Mouse (Mus musculus): ENCODE results near the gene Wdr81. TPM values are rescaled to one million over a fixed set of nuclear protein-coding genes. Genes with fewer than 3 reads are reported as not detected.

The Wdr81 gene
- polyA plus RNA-seq, 1 experiment from 2014 or later = 7.1 TPM

GRCm38 (mm10) chr11:75467512-75468215 lies 13.1 kb upstream of the Wdr81 start:
- Histone ChIP-seq H3K27me3 (no peaks in the 10 kb centered on the region), H3K9ac (peak overlapping the region; percentile 63), H3K4me1 (peaks cover 12% of the 10 kb centered on the region), H3K4me3 (peak overlapping the region; percentile 46), H3K27ac (peak overlapping the region; percentile 69), H3K9me3 (no peaks in the 10 kb centered on the region), H3K4me2 (replicated peaks) (peak overlapping the region; percentile 68), H3K36me3 (0 out of 2 replicates have a peak, but pooled peaks cover 10% of the 10 kb centered on the region)
- ATAC-seq (ENCODE audit: insufficient number of reproducible peaks, insufficient read depth, low FRiP score, low TSS enrichment) = peak; percentile 83; the same call in 1 of the 2 replicates
- 15% methylated on average over 19 of the region's 19 CpGs for WGBS

GRCm38 (mm10) chr11:75466731-75467505 lies 12.4 kb upstream of the Wdr81 start:
- Histone ChIP-seq H3K9ac (no peak overlapping the region), H3K4me2 (replicated peaks) (no peak overlapping the region), H3K4me1 (peaks cover 19% of the 10 kb centered on the region), H3K27me3 (no peaks in the 10 kb centered on the region), H3K4me3 (no peak overlapping the region), H3K36me3 (0 out of 2 replicates have a peak, but pooled peaks cover 10% of the 10 kb centered on the region), H3K9me3 (no peaks in the 10 kb centered on the region), H3K27ac (no peak overlapping the region)
- WGBS = 95% methylated on average over 4 of the region's 4 CpGs
- ATAC-seq (ENCODE audit: insufficient number of reproducible peaks, insufficient read depth, low FRiP score, low TSS enrichment) = no peak

GRCm38 (mm10) chr11:75465051-75465450 lies 10.5 kb upstream of the Wdr81 start:
- Histone ChIP-seq H3K4me3 (no peak overlapping the region), H3K36me3 (0 out of 2 replicates have a peak, but pooled peaks cover 10% of the 10 kb centered on the region), H3K4me1 (peaks cover 25% of the 10 kb centered on the region), H3K9ac (no peak overlapping the region), H3K27ac (no peak overlapping the region), H3K27me3 (no peaks in the 10 kb centered on the region), H3K9me3 (no peaks in the 10 kb centered on the region), H3K4me2 (replicated peaks) (no peak overlapping the region)
- 86% methylated on average over 6 of the region's 6 CpGs for WGBS
- no peak for ATAC-seq (ENCODE audit: insufficient number of reproducible peaks, insufficient read depth, low FRiP score, low TSS enrichment)

- Histone ChIP-seq H3K4me1 (peaks cover 31% of the 10 kb centered on the region), H3K9me3 (no peaks in the 10 kb centered on the region), H3K27me3 (no peaks in the 10 kb centered on the region), H3K9ac (no peak overlapping the region), H3K4me3 (no peak overlapping the region), H3K36me3 (0 out of 2 replicates have a peak, but pooled peaks cover 10% of the 10 kb centered on the region), H3K4me2 (replicated peaks) (no peak overlapping the region), H3K27ac (no peak overlapping the region)
- ATAC-seq (ENCODE audit: insufficient number of reproducible peaks, insufficient read depth, low FRiP score, low TSS enrichment) = no peak
- WGBS = 88% methylated on average over 6 of the region's 6 CpGs
Observed at GRCm38 (mm10) chr11:75464417-75464816, 9.9 kb upstream of the Wdr81 start.

- peak overlapping the region; percentile 81; the same call in 1 of the 2 replicates for H3K27ac ChIP-seq
- 0 out of 2 replicates have a peak, but pooled peaks cover 10% of the 10 kb centered on the region for H3K36me3 ChIP-seq
- no peak overlapping the region for H3K9ac ChIP-seq
- peaks cover 33% of the 10 kb centered on the region for H3K4me1 ChIP-seq
- no peak overlapping the region for H3K4me3 ChIP-seq
- ATAC-seq (ENCODE audit: insufficient number of reproducible peaks, insufficient read depth, low FRiP score, low TSS enrichment) = no peak
- WGBS = 60% methylated on average over 4 of the region's 4 CpGs
- no peaks in the 10 kb centered on the region for H3K9me3 ChIP-seq
- peak overlapping the region; percentile 98 for H3K4me2 ChIP-seq (replicated peaks)
- no peaks in the 10 kb centered on the region for H3K27me3 ChIP-seq
Observed at GRCm38 (mm10) chr11:75463624-75464023, 9.1 kb upstream of the Wdr81 start.

GRCm38 (mm10) chr11:75462865-75463336 lies 8.4 kb upstream of the Wdr81 start:
- WGBS = 0% methylated on average over 9 of the region's 9 CpGs
- no peaks in the 10 kb centered on the region for H3K27me3 ChIP-seq
- peaks cover 33% of the 10 kb centered on the region for H3K4me1 ChIP-seq
- peak overlapping the region; percentile 81 for H3K27ac ChIP-seq
- peak overlapping the region; percentile 98 for H3K4me2 ChIP-seq (replicated peaks)
- H3K9me3 ChIP-seq = no peaks in the 10 kb centered on the region
- peak overlapping the region; percentile 69 for H3K4me3 ChIP-seq
- 0 out of 2 replicates have a peak, but pooled peaks cover 10% of the 10 kb centered on the region for H3K36me3 ChIP-seq
- no peak for ATAC-seq (ENCODE audit: insufficient number of reproducible peaks, insufficient read depth, low FRiP score, low TSS enrichment)
- no peak overlapping the region for H3K9ac ChIP-seq

GRCm38 (mm10) chr11:75462253-75462783 lies 7.8 kb upstream of the Wdr81 start:
- Histone ChIP-seq H3K27me3 (no peaks in the 10 kb centered on the region), H3K4me2 (replicated peaks) (peak overlapping the region; percentile 98), H3K9me3 (no peaks in the 10 kb centered on the region), H3K36me3 (0 out of 2 replicates have a peak, but pooled peaks cover 10% of the 10 kb centered on the region), H3K27ac (peak overlapping the region; percentile 81), H3K4me1 (peaks cover 33% of the 10 kb centered on the region), H3K9ac (peak overlapping the region; percentile 56), H3K4me3 (peak overlapping the region; percentile 69)
- ATAC-seq (ENCODE audit: insufficient number of reproducible peaks, insufficient read depth, low FRiP score, low TSS enrichment) = no peak
- 4% methylated on average over 16 of the region's 16 CpGs for WGBS

GRCm38 (mm10) chr11:75461743-75462252 lies 7.3 kb upstream of the Wdr81 start:
- Histone ChIP-seq H3K27ac (peak overlapping the region; percentile 81), H3K36me3 (0 out of 2 replicates have a peak, but pooled peaks cover 10% of the 10 kb centered on the region), H3K9ac (peak overlapping the region; percentile 56), H3K4me2 (replicated peaks) (peak overlapping the region; percentile 98), H3K4me3 (peak overlapping the region; percentile 69), H3K27me3 (no peaks in the 10 kb centered on the region), H3K9me3 (no peaks in the 10 kb centered on the region), H3K4me1 (peaks cover 33% of the 10 kb centered on the region)
- ATAC-seq (ENCODE audit: insufficient number of reproducible peaks, insufficient read depth, low FRiP score, low TSS enrichment) = 0 out of 2 replicates have a peak, but pooled peaks have one; percentile 1
- under 1% methylated on average over 30 of the region's 30 CpGs for WGBS

GRCm38 (mm10) chr11:75460844-75461742 lies 6.6 kb upstream of the Wdr81 start, which contains the start of gene Tlcd2:
Tlcd2 (plus strand) TSS chr11:75461715.
- peak within 1 kb of the TSS; percentile 59 for H3K9ac ChIP-seq
- peak within 1 kb of the TSS; percentile 69 for H3K4me3 ChIP-seq
- WGBS = under 1% methylated on average over 46 of the region's 46 CpGs
- H3K4me1 ChIP-seq = peaks cover 33% of the 10 kb centered on the region
- H3K9me3 ChIP-seq = no peaks in the 10 kb centered on the region
- H3K4me2 ChIP-seq (replicated peaks) = peak within 1 kb of the TSS; percentile 98
- H3K27me3 ChIP-seq = no peaks in the 10 kb centered on the region
- 0 out of 2 replicates have a peak, but pooled peaks cover 10% of the 10 kb centered on the region for H3K36me3 ChIP-seq
- H3K27ac ChIP-seq = peak within 1 kb of the TSS; percentile 95
- ATAC-seq (ENCODE audit: insufficient number of reproducible peaks, insufficient read depth, low FRiP score, low TSS enrichment) = peak; percentile 95

- peak overlapping the region; percentile 69 for H3K4me3 ChIP-seq
- WGBS = 2% methylated on average over 19 of the region's 19 CpGs
- H3K27me3 ChIP-seq = no peaks in the 10 kb centered on the region
- H3K4me2 ChIP-seq (replicated peaks) = peak overlapping the region; percentile 98
- no peaks in the 10 kb centered on the region for H3K9me3 ChIP-seq
- peak overlapping the region; percentile 59 for H3K9ac ChIP-seq
- no peak for ATAC-seq (ENCODE audit: insufficient number of reproducible peaks, insufficient read depth, low FRiP score, low TSS enrichment)
- peaks cover 33% of the 10 kb centered on the region for H3K4me1 ChIP-seq
- peak overlapping the region; percentile 95 for H3K27ac ChIP-seq
- 0 out of 2 replicates have a peak, but pooled peaks cover 3% of the 10 kb centered on the region for H3K36me3 ChIP-seq
Observed at GRCm38 (mm10) chr11:75460103-75460843, 5.8 kb upstream of the Wdr81 start.
